Mouse (Mus musculus) lung, postnatal 4 days (tissue): ENCODE data around the gene Itga11.

Source experiments
- DNase-seq, 2 experiments: peaks; one replicate each; pipeline ENCODE4 v3.0.0; 2021

Itga11 gene

DNA sequence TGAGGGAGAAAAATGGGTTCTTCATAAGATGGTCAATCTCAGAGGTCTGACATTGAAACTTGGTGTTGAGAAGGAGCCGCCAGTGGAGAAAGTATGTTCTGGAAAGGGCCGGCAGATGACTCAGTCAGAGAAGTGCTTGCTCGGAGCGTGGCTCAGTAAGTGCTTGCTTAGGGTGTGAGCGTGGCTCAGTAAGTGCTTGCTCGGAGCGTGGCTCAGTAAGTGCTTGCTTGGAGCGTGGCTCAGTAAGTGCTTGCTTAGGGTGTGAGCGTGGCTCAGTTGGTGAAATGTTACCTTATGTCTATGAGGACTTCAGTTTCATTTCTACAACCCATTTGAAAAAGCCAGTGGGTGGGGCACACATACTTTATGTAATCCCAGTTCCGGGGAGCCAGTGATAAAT, 12.1 kb downstream of the Itga11 start:
- DNase-seq: peak in 1 of 2 experiments; percentile 33

DNA sequence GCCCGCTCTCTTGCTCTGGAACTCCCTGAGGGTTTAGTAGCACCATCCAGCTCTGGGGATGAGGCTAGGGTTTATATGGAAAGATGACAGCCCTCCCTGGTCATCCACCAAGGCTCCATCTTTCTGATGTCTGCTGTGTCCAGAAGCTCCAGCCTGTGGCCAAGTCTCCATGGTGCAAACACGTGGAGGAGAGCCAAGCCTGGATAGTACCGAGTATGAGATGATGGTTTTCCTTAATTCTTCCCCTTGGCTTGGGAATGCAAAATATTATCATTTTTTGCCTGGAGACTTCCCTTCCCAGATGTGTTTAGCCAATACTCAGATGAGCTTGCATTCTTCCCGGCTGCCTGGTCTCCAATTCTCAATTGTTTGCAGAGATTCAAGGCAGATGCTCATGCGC, 16.4 kb downstream of the Itga11 start:
- DNase-seq: no peak

DNA sequence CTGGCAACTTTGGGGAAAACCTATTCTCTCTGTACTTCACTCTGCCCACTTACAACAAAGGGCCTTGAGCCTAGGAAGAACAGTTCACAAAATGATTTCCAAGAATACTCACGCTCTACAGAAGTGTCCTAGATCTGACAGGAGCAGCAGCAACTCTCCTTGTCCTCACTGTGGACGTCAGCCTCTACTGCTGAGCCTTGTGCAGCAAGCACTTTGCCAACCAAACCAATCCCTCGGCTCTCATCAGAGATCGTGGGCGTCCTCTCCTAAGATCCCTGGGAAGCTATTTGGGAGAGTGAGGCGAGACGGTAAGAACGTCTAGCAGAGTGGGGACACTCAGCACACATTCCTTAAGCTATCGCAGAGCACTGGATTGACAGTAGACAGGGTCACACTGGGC, 17.6 kb downstream of the Itga11 start:
- DNase-seq: no peak

DNA sequence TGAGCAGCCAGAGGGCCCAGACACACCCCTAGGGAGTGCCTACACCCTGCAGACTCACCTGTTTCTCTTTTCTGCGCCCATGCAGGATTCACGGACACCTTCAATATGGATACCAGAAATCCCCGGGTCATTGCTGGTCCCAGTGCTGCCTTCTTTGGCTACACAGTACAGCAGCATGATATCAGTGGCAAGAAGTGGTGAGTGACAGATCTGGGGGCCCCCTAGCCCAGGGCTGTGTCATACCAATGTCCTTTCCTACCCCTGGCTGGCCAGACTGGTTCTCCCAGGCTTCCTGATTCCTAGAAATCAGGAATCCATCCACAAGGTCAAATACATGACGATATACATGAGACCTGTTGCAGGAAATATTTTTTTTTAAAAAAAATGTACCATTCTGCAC, 19.2 kb downstream of the Itga11 start:
- no peak for DNase-seq

DNA sequence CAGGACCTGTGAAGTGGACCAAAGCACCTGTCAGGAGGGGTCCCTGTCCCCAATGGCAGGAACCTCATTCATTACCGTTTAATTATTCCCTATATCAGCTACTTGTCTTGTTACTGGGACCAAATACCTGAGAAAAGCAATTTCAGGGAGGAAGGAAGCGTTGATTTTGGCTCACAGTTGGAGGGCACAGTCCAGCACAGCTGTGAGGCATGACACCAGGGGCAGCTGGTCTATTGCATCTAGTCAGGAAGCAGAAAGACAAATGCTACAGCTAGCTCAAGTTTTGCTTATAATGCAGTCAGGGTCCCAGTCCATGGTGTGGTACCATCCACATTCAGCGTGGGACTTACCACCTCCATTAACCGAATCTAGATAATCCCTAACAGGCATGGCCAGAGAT, 29.6 kb downstream of the Itga11 start:
- DNase-seq: no peak

DNA sequence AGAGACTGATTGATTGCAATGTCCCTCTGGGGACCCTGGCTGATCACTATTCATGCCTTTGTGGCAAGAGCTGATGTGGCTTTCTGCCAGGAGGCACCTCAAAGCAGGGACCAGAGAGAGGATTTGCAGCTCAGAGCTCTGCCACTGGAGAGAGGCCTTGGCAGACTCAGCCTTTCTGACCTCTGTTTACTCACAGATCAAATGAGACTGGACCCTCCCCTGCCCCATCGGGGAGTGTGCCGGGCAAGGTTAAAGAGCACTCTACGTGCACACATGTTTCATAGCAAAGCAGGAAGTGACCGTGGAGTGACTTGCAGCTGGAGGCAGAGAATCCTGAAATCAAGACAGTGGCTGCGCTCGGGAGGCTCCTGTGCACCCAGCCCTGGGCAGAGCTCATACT, 30.2 kb downstream of the Itga11 start:
- peak in 1 of 2 experiments; percentile 27 for DNase-seq

DNA sequence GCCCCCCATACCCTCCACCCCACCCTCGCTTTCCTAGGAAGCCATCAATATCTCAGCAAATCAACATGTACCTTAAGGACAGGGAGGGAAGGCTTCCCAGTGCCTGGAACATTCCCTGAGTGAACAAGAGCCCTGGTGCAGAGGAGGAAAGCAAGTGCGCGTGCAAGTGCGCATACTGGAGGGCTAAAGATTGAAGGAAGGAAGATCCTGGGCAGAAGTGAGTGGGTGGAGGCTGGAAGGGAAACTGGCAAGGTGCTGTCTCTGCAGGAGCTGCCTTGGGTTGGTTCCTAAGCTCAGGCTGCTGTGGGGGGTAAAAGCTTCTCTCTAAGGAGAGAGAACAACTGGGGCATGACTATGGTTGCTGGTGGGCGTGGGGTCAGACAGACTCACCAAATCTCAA, 32.4 kb downstream of the Itga11 start:
- no peak for DNase-seq

DNA sequence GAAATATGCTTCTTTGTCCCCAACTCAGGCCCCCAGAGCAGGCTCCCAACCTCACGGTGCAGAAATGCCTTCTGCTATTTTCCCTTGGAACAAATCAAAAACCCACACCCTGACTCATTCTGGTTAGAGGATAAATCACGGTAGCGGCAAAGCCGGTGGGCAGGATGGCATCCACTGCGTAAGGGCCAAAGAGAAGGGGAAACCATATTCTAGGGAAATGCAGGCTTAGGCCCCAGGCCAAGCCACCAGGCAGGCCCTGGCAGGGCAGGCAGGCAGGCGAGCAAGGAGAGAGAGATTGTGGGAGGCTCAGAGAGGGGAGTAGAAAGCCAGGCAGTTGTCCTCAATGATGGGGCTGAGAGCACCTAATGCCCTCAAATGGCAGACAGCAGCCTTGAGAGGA, 34.7 kb downstream of the Itga11 start:
- no peak for DNase-seq

DNA sequence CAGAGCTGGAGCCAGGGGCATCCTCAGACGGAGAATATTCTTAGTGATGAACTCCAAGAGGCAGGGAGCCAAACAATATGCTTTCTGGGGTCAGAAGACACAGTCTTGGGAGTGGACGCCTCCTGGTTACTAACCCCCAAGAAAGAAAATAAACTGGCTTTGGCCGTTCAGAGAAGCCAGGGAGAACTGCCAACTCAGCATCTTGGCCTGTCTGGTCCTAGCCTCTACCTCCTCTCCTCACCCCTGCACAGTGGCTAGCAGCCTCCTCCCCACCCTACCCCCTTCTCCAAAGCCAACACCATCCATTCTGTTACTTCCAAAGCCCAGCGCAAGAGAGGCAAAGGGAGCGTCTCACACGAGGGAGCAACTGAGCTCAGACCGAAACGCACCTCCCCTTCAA, 35.4 kb downstream of the Itga11 start:
- no peak for DNase-seq

DNA sequence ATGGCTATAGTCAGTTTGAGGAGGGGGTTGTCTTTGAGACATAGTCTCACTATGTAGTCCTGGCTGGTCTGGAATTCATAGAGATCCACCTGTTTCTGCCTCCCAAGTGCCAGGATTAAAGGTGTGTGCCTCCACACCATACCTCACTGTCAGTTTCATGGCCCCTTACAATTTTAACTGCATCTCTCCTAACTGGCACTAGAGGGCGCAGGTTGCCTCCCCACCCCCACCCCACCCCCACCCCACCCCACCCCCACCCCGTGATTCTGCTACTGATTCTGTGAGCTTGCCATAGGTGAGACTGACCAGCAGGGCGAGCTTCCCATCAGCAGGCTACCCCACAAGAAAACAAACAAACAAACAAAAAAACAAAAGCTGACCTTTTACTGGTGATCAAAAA, 36.7 kb downstream of the Itga11 start:
- no peak for DNase-seq

DNA sequence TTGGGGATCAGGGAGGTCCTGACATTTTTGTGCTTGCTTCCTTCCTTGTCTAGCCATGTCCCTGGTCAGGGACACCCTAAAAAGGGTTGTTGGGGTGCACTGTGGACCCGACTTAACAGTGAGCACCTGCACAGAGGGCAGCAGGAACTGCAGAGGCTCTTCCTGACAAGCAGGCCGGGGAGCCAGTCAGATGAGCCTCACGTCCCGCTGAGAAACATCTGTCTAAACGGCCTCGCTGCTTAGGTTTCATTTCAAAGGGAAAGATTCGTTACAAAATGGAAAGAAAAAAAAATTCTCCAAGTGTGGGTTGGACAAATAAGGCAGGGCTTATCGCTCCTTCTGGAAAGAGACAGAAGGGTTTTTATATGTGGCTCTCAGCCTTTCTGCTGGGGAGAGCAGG, 40.4 kb downstream of the Itga11 start:
- DNase-seq: no peak

DNA sequence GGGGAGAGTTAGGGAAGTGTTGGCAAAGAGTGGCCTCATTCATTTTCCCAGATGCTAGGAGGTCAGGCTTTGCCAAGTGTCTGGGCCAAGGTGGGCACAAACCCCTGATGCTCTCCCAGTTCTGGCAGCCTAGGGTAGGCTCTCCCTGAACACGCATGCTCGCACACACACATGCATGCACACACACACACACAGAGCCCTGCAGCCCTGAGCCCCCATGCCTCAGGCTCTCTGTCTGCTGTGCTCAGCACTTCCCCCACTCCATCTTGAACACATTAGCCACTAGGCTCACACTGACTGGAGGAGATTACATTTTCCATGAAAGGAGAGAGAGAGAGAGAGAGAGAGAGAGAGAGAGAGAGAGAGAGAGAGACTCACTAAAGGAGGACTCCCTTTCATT, 44.2 kb downstream of the Itga11 start:
- no peak for DNase-seq

DNA sequence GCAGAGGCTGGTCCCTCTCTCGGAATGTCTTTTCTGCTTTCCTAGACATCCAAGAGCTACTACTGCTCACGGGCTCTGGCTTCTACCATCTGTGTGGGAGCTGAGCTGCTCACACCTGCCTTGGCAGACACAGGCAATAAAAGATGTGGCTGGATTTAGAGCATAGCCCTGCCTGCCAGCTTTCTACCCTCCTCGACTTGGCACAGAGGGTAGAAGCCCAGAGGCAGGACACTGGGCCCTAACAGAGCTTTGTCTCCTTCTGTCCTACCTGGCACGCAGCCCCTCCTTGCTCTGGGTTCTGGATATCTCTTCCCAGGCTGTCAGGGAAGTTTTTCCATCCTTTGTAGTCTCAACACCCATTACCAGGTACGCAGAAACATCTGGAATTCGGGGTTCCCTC, 45.1 kb downstream of the Itga11 start:
- DNase-seq: no peak

DNA sequence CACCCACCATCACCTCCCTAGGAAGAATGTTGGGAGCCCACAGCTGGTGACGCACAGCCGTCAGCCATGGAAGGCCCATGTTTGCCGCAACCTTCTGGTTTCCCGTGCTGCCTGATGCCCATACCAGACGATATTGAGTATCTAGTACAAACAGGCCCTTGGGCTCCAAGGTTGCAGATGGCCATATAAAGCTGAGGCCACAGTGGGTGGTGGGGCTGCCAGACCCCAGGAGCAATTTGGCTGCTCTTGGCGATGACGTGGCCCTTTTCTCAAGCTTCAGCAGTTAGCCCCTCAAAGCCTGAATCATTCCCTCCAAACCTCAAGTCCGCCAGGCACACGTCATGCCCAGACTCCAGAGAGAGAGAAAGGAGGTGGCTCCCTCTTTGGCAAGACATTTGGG, 46.5 kb downstream of the Itga11 start:
- DNase-seq: no peak

DNA sequence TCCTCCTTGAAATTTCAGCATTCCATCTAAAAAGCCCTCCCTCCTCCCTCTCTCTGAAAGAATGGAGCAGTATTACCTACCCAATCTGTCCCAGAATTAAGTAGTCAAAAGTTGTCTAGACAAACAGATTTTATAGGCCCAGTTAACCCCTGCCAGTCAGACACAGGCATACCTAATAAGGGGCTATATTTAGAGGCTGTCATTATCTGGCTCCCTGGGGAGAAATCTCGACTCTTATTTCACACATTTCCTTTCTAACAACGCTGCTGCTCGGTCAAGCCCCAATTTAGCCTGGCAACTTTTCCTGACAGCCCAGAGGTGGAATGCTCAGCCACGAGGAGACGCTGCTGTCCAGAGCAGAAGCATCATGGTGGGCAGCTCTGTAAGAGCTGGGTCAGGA, 47.6 kb downstream of the Itga11 start:
- DNase-seq: no peak

DNA sequence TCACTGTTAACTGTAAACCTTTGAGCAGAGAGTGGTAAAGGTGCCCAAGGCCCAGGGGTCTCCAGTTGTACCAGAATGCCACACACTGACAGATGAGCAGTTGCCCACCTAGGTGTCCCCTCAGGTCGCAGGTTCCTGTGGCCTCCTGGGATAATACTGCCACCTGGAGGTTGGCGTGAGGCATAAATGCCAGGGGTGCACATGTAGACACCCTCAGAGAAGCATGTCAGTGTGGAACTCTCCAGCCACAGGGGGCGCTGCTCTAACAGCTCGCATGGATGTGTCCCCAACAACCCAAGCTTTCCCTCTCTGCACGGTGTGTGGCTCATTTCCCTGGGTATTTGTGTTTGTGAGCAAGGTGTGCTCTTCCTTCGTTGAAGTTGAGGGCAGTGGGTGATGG, 48.8 kb downstream of the Itga11 start:
- DNase-seq: peak; percentile 32 to 41

DNA sequence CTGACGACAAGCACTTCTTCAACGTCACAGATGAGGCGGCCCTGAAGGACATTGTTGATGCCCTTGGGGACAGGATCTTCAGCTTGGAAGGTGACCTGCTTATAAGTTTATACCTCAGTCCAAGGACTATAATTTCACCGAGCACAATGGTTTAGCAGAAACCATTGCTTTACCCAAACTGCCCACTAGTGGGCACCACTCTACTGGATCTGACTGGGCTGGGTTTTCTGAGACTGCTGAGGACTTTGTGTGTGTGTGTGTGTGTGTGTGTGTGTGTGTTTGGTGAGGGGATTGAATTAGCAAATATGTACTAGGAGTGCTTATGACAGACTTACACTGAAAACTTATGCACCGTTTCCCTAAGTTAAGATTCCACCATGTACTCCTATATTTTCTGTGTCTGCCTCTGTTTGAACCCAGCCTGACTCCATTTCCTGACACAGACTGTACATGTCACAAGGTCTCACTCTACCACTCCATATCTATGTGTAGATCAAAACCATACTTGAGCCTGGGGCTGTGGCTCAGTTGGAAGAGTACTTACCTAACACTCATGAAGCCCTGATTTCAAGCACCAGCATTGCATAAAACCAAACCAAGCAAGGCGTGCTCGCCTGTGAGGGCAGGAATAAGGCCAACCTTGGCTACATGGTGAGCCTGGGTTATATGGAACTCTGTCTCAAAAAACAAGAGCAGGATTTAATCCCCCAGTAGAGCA, 67.1 kb downstream of the Itga11 start:
- peak in 1 of 2 experiments; percentile 76 for DNase-seq

DNA sequence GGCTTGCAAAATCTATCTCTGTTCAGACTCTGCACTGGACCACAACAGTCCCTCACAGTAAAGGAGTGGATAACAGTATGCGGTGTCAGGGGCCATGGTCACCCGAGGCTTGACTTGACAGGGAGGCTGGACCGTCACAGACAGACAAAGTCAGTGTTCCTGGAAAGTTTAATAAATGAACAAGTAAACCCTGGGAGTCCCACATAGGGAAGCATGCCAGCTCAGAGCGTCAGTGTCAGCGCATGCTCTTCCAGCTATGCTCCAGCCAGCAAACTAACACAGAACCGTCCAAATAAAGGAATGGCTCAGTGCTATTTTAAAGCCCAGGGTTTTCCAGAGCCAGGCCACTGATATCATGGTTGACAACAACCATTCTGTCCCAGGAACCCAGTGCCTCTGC, 69.0 kb downstream of the Itga11 start:
- no peak for DNase-seq

DNA sequence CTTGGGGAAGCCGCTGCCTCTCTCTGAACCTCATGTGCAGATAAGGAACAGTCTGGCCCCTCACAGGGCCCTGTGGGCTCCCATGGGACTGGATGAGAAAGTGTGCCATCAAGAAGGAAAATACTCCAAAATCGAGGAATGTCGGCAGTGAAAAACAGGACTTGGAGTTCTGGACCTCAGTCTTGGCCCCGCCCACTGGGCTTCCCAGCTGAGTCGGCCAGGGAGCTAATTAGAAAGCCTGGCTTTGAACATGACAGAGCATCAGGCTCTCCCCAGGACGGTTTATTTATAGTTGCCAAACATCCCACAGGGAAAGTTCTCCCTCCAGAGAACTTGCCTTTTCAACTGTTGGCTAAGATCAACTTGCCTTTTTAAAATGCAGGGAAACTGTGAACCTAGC, 72.0 kb downstream of the Itga11 start:
- peak; percentile 37 to 66 for DNase-seq

DNA sequence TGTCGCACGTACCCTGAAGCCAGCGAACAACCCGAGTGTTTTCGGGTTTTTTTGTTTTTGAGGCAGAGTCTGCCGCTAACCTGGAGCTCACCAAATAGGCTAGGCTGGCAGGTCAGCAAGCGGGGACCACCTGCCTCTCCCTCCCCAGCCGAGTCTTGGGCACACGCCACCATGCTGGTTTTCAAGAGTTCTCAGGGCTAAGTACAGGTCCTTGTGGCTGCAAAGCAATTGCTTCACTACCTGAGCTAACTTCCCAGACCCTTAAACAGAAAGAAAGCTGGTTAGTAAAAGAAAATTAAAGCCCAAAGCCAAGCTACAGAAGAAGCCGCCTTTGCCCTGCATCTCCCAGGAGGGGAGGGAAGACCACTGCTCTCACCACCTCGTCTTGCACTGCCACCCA, 72.8 kb downstream of the Itga11 start:
- DNase-seq: peak; percentile 52 to 73

DNA sequence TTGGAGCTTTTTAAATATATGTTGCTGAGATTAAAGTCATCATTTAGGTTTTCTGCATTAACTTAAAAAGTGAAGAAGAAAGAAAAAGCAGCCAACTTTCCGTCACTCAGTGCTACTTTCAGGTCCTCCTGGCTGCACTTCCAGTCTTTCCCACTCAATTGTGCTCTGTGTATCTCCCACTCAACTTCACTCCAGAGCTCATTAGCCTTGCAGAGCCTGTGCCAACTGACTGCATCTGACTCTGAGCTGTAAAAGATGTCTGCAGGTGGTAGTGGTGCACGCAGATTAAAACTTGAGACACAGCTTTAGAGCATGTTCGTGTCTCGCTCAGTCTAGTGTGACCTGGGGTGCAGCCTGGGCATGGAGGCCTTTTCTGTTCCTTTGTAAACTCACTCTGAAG, 80.7 kb downstream of the Itga11 start:
- DNase-seq: no peak

DNA sequence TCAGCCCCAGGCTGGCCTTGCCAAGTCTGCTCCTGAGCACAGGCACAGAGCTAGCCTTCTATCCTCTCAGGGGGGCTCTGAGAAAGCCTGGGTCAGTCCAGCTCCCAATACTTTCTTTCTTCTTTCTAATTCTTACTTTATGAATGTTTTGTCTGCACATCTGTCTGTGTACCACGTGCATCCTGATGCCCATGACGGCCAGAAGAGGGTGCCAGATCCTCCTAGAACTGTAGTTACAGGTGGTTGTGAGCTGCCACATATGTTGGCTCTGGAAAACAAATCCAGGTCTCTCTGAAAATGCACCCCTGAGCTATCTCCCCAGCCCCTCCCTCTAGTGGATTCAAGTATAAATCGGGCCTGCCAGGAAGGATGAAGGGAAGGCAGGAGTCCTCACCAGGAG, 82.0 kb downstream of the Itga11 start:
- no peak for DNase-seq

DNA sequence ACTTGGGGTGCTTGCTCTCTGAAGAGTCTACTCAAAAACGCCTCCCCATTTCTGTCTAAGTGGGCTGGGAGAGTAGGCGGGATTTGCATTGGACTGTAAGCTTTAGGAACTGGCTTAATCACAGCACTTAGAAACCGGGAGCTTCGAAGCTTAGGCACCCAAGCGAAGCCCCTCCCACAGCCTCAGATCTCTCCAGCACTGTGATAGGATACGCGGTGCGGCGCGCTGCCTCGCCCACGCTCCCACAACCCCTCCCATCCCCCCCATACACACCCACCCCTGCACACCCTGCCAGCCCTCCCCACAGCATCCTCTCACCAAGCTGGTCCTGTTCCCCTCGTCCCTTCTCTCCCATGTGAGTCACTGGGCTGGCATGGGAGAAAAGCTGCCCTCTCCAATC, 85.9 kb downstream of the Itga11 start:
- peak; percentile 31 to 48 for DNase-seq

DNA sequence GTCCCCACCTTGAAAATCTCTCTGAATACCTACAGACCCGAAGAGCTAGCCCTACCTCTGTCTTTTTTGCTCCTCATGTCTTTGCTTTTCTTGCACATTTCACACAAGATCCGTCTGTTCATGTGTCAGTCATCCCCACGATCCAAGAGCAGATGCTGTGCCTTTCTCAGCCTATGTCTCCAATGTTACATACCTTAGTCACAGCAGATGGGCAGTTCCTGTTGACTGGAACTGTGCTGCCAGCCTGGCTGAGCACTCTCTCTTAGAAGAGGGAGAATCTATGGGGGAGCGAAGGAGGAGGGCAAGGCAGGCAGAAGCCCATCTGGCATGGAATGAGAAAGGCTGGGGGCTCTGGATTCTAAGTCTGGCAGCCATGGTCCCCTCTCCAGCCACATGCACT, 87.7 kb downstream of the Itga11 start:
- no peak for DNase-seq

DNA sequence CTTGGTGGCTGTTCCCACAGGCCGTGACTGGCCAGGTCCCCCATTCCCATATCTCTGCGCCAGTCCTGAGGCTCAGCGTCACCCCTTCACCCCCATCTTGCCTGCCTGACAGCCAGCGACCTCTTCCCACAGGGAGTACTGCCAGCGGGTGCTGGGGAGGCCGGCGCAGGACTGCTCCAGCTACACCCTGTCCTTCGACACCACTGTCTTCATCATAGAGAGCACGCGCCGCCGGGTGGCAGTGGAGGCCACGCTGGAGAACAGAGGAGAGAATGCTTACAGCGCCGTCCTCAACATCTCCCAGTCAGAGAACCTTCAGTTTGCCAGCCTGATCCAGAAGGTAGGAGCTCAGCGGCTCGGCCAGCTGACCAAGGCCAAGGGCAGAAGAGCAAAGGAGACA, 89.8 kb downstream of the Itga11 start:
- no peak for DNase-seq

DNA sequence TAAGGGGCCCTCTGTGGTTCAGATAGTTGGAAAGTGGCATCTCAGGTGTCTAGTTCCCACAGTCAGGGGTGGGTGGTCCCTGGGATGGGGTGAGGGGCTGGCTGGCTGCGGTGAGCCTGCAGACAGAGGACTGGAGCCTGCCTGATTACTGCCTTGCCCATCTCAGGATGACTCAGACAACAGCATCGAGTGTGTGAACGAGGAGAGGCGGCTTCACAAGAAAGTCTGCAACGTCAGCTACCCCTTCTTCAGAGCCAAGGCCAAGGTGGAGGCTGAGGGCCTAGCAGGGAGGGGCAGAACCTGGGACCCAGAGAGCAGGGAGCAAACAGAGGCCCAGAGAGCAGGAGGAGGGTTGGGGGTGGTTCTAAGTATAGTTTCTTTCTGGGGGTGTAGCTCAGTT, 90.7 kb downstream of the Itga11 start:
- no peak for DNase-seq
